Mouse (Mus musculus): ENCODE results near the gene App.

App gene

GRCm38 (mm10) chr16:84973446-84974175 is 200.0 kb downstream of the App start:
- DNase-seq (ENCODE audit: low spot score in 2 of 2): no peak

GRCm38 (mm10) chr16:84971535-84972330 is 201.8 kb downstream of the App start:
- DNase-seq (ENCODE audit: low spot score in 2 of 2): no peak

DNA sequence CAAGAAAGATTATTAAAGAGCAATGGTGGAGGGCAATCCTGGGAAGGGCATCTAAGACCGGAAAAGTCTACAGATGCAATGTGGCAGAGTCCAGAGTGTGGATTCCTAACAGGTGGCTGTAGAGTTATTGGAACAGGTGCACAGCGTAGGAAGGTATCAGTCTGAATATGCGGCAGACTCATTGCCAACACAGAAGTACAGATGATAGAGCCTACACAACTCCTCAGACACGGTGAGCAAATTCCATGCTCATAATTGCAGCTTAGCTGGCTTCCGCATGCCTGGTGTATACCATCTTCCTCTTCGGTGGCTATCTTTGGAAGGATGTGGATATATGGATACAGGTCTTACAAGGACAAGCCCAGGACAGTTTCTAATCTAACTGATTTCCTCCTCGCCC is 204.5 kb downstream of the App start:
- DNase-seq (ENCODE audit: low spot score in 2 of 2): no peak

GRCm38 (mm10) chr16:84966983-84967382 is 206.6 kb downstream of the App start:
- DNase-seq (ENCODE audit: low spot score in 2 of 2): no peak

- DNase-seq (ENCODE audit: low spot score in 2 of 2): no peak
Measured at GRCm38 (mm10) chr16:84966096-84966495, 207.5 kb downstream of the App start.

DNA sequence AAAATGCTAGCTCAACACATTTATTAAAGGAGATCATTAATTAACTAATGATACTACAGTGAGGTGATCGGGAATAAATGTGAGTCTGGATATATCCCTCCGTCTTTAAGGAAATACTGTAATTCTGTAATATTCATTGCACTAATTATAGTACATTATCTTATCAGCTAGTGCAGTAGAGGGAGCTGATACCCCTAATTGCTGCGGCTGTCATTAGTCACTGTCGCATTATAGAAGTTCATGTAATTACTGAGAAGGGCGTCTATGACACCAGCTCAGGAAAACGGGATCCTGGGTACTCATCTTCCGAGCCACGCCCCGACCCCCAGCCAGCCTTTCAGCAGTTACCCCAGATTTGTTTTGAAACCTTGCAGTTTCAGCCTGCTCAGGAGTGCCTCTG is 209.6 kb downstream of the App start:
- DNase-seq (ENCODE audit: low spot score in 2 of 2): no peak

GRCm38 (mm10) chr16:84963527-84963926 is 210.0 kb downstream of the App start:
- no peak for DNase-seq (ENCODE audit: low spot score in 2 of 2)

DNA sequence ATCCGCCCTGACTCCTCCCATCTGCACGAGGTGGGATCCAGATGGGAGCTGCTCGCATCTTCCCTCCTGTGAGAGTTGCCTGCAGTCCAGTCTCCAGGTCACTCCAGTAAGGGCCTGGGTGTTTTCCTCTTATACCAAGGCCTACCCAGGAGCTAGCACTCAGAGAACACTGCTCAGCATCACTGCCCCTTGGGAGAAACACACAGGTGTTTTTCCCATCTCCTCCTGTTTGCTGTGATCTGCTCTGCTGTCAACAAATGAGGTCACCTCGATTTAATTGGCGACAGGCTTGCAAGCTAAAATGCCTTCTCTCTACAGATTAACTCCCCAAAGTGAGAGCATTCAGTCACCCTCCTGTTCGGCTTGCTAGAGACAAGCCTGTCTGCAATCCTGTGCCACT is 216.3 kb downstream of the App start:
- no peak for DNase-seq (ENCODE audit: low spot score in 2 of 2)

GRCm38 (mm10) chr16:84956690-84957089 is 216.9 kb downstream of the App start:
- no peak for DNase-seq (ENCODE audit: low spot score in 2 of 2)

DNA sequence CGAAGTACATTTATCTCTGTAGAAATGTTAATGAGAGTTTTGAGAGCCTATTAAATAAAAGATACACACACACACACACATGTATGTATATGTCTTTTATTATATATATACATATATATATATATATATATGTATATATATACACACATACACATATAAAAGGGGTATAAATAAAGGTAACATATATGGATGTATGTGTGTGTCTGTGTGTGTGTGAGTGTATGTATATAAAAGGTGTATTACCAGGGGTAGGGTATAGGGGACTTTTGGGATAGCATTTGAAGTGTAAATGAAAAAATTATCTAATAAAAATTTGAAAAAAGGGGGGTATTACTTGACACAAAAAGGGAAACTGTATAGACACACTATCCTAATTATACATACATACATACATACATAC is 217.7 kb downstream of the App start:
- DNase-seq (ENCODE audit: low spot score in 2 of 2): no peak

DNA sequence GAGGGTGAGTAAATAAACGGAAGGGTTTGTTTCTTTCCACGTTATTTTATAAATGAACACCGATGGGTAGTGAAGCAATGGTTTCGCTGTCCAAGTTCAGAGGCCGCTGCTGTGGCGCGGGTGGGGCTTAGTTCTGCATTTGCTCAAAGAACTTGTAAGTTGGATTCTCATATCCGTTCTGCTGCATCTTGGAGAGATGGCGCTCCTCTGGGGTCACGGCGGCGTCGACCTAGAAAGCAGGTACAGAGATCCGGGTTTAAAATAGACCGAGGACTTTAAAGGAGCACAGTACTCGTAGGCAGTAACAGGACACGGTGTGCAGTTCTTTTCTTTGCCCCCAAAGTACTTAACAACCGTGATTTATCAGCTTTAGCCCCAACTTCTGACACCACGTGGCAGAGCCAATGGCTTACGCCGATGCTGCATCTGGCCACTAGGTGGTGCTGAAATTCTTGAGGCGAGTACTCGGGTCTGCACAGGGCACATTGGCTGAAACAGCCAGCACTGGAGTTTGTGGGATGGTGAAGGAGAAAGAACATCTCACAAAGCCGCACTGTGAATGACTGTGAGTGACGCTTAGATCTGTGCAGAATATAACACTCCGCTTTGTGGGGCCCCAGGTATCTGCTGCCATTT is 218.2 kb downstream of the App start:
- peak; percentile 74 to 89 for DNase-seq (ENCODE audit: low spot score in 2 of 2)

DNA sequence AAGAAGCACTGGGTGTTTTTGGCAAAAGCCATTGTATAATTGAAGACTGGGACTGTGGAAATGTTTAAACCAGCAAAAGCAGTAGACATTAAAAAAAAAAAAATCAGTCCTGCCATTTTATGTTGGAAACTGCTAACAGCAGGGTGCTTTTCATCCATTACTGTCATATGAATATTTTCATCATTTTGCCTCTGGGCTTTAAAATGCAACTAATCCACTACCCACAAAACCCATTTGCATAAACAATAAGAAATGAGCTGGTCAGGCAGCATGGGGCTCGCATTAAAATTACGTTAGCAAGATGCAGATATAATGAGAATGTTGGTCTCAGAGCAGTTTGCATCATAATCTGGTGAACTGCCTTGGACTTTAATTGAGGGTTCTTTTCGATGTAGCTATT is 242.5 kb downstream of the App start:
- DNase-seq (ENCODE audit: low spot score in 2 of 2): no peak

GRCm38 (mm10) chr16:84927827-84928226 is 245.7 kb downstream of the App start:
- DNase-seq (ENCODE audit: low spot score in 2 of 2): no peak

DNA sequence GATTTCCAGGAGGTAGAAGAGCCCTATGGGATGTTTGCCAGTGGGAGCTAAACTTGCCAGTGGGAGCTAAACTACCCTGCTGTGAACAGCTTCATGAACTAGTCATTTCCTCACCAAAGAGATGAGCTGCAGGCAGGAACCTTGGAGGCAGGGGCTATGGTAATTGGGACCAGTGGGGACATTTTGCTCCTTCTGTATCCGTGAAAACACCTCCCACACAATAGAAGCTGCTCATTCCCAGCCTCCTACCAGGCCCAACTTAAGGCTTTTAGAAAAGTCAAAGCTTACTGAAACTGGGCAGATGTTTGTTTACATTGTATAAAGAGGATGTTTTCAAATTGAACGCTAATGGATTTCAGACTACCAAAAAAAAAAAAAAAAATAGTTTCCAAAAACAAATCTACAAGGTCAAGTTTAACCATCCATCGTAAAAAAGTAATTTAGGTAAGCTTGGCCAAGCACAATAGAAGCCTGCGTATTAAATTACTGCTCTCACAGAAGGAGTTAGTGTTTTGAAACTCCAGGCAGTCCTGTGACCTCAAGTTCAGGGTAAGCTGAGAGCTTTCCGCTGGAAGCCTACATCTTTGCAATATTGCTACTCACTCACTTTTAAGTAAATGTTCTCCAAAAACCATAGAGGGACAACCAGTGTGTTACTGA is 253.8 kb downstream of the App start:
- no peak for DNase-seq (ENCODE audit: low spot score in 2 of 2)

- no peak for DNase-seq (ENCODE audit: low spot score in 2 of 2)
Measured at GRCm38 (mm10) chr16:84919087-84919486, 254.5 kb downstream of the App start.

- no peak for DNase-seq (ENCODE audit: low spot score in 2 of 2)
Measured at GRCm38 (mm10) chr16:84916772-84917171, 256.8 kb downstream of the App start.

DNA sequence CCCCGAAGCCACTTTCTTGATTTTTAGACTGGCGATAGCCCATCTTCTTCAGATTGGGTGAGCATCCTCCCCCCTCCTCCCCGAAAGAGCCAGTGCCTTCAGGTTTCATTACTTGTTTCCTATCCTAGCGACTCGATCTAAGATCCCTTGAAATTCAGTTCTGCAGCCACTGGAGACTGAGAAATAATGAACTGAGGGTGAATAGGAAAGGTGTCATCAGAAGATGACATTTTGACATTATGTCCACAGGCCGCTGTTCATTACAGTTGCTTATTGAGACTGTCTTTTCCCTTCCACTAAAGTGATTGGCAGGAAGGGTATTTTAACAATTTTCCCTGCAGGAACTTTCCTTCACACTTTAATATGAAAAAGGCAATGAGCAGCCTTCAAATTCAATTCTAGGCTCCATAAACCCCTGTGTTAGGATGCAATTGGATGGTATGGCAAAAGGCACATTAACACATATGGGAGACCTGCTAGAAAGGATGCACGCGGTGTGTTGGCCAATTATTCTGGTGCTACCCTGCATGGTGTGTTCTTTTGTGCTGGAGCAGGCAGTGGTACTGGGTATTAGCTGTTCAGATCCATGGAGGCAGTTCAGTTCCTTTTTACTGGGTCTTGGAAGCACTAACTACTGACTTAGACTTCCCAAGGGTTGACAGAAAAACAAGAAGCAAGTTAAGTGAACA is 261.9 kb downstream of the App start:
- no peak for DNase-seq (ENCODE audit: low spot score in 2 of 2)

- DNase-seq (ENCODE audit: low spot score in 2 of 2): no peak
Measured at GRCm38 (mm10) chr16:84902995-84903394, 270.6 kb downstream of the App start.

Data from urinary bladder, postnatal 4 days (tissue).